ENCODE assay signal across 8 mouse cellular contexts in genomic region chr14:20792243-20792921, GRCm38 (mm10). TPM values are rescaled to one million over a fixed set of nuclear protein-coding genes. Genes with fewer than 3 reads are reported as not detected.
DNase-seq lines count a peak whose midpoint lies in the region; ATAC-seq and TF ChIP-seq lines count a peak whose summit lies in the region.

No protein-coding gene starts in this region.

- H3K4me1 ChIP-seq in cerebellum, adult 2 months (ENCODE audit: control insufficient read depth, insufficient read depth, low read length), result no peaks in the 10 kb centered on the region; the same call in 1 of the 2 replicates
- H3K4me1 ChIP-seq in megakaryocyte, embryonic 14.5 days, result peaks cover 83% of the 10 kb centered on the region
- H3K4me1 ChIP-seq in intestine, embryonic 15.5 days (replicated peaks), result peaks cover 24% of the 10 kb centered on the region
- peaks cover 70% of the 10 kb centered on the region for H3K4me1 ChIP-seq in neural tube, embryonic 15.5 days

- peak overlapping the region; percentile 79; the same call in 1 of the 2 replicates for H3K9ac ChIP-seq in intestine, embryonic 15.5 days
- peak overlapping the region; percentile 81 for H3K9ac ChIP-seq in neural tube, embryonic 15.5 days (replicated peaks)

- H3K4me2 ChIP-seq in intestine, embryonic 15.5 days (replicated peaks), result peak overlapping the region; percentile 90
- H3K4me2 ChIP-seq in neural tube, embryonic 15.5 days, result peak overlapping the region; percentile 87

- H3K4me3 ChIP-seq in cerebellum, adult 2 months (replicated peaks; ENCODE audit: insufficient read depth, low read depth, low read length), result peak overlapping the region; percentile 86
- H3K4me3 ChIP-seq in megakaryocyte, embryonic 14.5 days (replicated peaks), result peak overlapping the region; percentile 98
- peak overlapping the region; percentile 92 for H3K4me3 ChIP-seq in intestine, embryonic 15.5 days (replicated peaks)
- peak overlapping the region; percentile 83 for H3K4me3 ChIP-seq in neural tube, embryonic 15.5 days (replicated peaks)

- no peak for DNase-seq in cerebellum, adult 2 months
- no peak for DNase-seq in cerebellum, postnatal 25 days
- no peak for DNase-seq in ovary, adult 18-20 months (ENCODE audit: low spot score)
- no peak for DNase-seq in adrenal gland, adult 18-20 months (ENCODE audit: low spot score in 2 of 2)

- no peaks in the 10 kb centered on the region for H3K9me3 ChIP-seq in megakaryocyte, embryonic 14.5 days
- H3K9me3 ChIP-seq in intestine, embryonic 15.5 days, result no peaks in the 10 kb centered on the region
- H3K9me3 ChIP-seq in neural tube, embryonic 15.5 days (replicated peaks), result no peaks in the 10 kb centered on the region

- TF ChIP-seq CTCF in cerebellum, adult 2 months (IDR thresholded peaks at IDR 0.05; ENCODE audit: borderline replicate concordance, insufficient read depth, low read depth, low read length), result no peak

- no peaks in the 10 kb centered on the region for H3K27me3 ChIP-seq in cerebellum, adult 2 months (ENCODE audit: control insufficient read depth, insufficient read depth, low read length)
- H3K27me3 ChIP-seq in megakaryocyte, embryonic 14.5 days (replicated peaks), result no peaks in the 10 kb centered on the region
- H3K27me3 ChIP-seq in intestine, embryonic 15.5 days (replicated peaks), result no peaks in the 10 kb centered on the region
- H3K27me3 ChIP-seq in neural tube, embryonic 15.5 days (replicated peaks), result no peaks in the 10 kb centered on the region

- no peak for TF ChIP-seq POLR2A in cerebellum, adult 2 months (IDR thresholded peaks at IDR 0.05; ENCODE audit: borderline replicate concordance, insufficient read depth, low read length)

- ATAC-seq in megakaryocyte, adult 5-6 weeks (ENCODE audit: poor library complexity, severe bottlenecking), result no peak
- ATAC-seq in intestine, embryonic 15.5 days, result no peak
- no peak for ATAC-seq in neural tube, embryonic 15.5 days (ENCODE audit: low FRiP score)

- H3K36me3 ChIP-seq in megakaryocyte, embryonic 14.5 days (replicated peaks; ENCODE audit: low read length), result peaks cover 52% of the 10 kb centered on the region
- H3K36me3 ChIP-seq in intestine, embryonic 15.5 days, result peaks cover 15% of the 10 kb centered on the region
- peaks cover 37% of the 10 kb centered on the region for H3K36me3 ChIP-seq in neural tube, embryonic 15.5 days

- WGBS in cerebellum, adult 2 months, result 62% methylated on average over 8 of the region's 8 CpGs
- WGBS in intestine, embryonic 15.5 days, result 63% methylated on average over 8 of the region's 8 CpGs
- WGBS in neural tube, embryonic 15.5 days, result 76% methylated on average over 8 of the region's 8 CpGs

- H3K27ac ChIP-seq in cerebellum, adult 2 months (ENCODE audit: insufficient read depth, low read length), result no peak overlapping the region
- H3K27ac ChIP-seq in intestine, embryonic 15.5 days, result no peak overlapping the region
- H3K27ac ChIP-seq in neural tube, embryonic 15.5 days (replicated peaks), result peak overlapping the region; percentile 86

RNA-seq across cellular contexts. Expression of gene Camk2g, which starts 1.5 kb away (rescaled TPM):
- 217 and 222 TPM in 2 replicates for polyA plus RNA-seq in cerebellum, adult 2 months (2012; rRNA removed)
- polyA plus RNA-seq in megakaryocyte, embryonic 14.5 days (2012; ENCODE audit: insufficient read depth, low replicate concordance), result 11.9 and 12.1 TPM in 2 replicates
- total RNA-seq in megakaryocyte, adult 5-6 weeks (2015), result 24.0 and 24.3 TPM in 2 replicates
- 50.1 and 61.1 TPM in 2 replicates for total RNA-seq in megakaryocyte, adult 5-6 weeks (2017)
- 37.1 and 42.3 TPM in 2 replicates for polyA plus RNA-seq in intestine, embryonic 15.5 days (2015; fragmentation: Nextera tagmentation; extraction: Ambion mirVana)
- polyA plus RNA-seq in neural tube, embryonic 15.5 days (2015; fragmentation: Nextera tagmentation; extraction: Ambion mirVana), result 214 and 230 TPM in 2 replicates
- total RNA-seq in adrenal gland, adult 18-20 months (2021), result 10 to 100 TPM; 38.2 to 51.8 TPM

RNA-seq across cellular contexts. Expression of gene Plau, which starts 44.1 kb away (rescaled TPM):
- polyA plus RNA-seq in cerebellum, adult 2 months (2012; rRNA removed), result 0.90 and 1.1 TPM in 2 replicates
- polyA plus RNA-seq in megakaryocyte, embryonic 14.5 days (2012; ENCODE audit: insufficient read depth, low replicate concordance), result 0.35 TPM in 1 of 2 replicates, not detected in the other
- 7.0 and 9.5 TPM in 2 replicates for total RNA-seq in megakaryocyte, adult 5-6 weeks (2015)
- total RNA-seq in megakaryocyte, adult 5-6 weeks (2017), result 16.8 and 17.1 TPM in 2 replicates
- 2.5 and 2.9 TPM in 2 replicates for polyA plus RNA-seq in intestine, embryonic 15.5 days (2015; fragmentation: Nextera tagmentation; extraction: Ambion mirVana)
- 0.83 and 1.1 TPM in 2 replicates for polyA plus RNA-seq in neural tube, embryonic 15.5 days (2015; fragmentation: Nextera tagmentation; extraction: Ambion mirVana)
- 10 to 100 TPM; 20.9 to 29.8 TPM for total RNA-seq in adrenal gland, adult 18-20 months (2021)

RNA-seq across cellular contexts. Expression of gene Ndst2, which starts 58.0 kb away (rescaled TPM):
- 37.9 and 43.2 TPM in 2 replicates for polyA plus RNA-seq in cerebellum, adult 2 months (2012; rRNA removed)
- 4.0 and 4.1 TPM in 2 replicates for polyA plus RNA-seq in megakaryocyte, embryonic 14.5 days (2012; ENCODE audit: insufficient read depth, low replicate concordance)
- 55.7 and 60.3 TPM in 2 replicates for total RNA-seq in megakaryocyte, adult 5-6 weeks (2015)
- total RNA-seq in megakaryocyte, adult 5-6 weeks (2017), result 14.0 and 19.5 TPM in 2 replicates
- 20.4 and 21.9 TPM in 2 replicates for polyA plus RNA-seq in intestine, embryonic 15.5 days (2015; fragmentation: Nextera tagmentation; extraction: Ambion mirVana)
- polyA plus RNA-seq in neural tube, embryonic 15.5 days (2015; fragmentation: Nextera tagmentation; extraction: Ambion mirVana), result 17.1 and 19.3 TPM in 2 replicates
- total RNA-seq in adrenal gland, adult 18-20 months (2021), result 10 to 100 TPM; 21.6 to 26.1 TPM
